8 mouse cellular contexts compared by ENCODE assay signal in genomic region chr4:45612132-45612531, GRCm38 (mm10).
DNase-seq lines count a peak whose midpoint lies in the region; ATAC-seq lines count a peak whose summit lies in the region.
"Had no signal": no experiment of that assay in that cellular context is flagged by ENCODE, and none has a peak within 500 bp of the region (broad histone marks: within the 10 kb centered on the region; RNA-seq: fewer than 3 reads in every experiment).

No protein-coding gene starts in this region.

- H3K4me2 ChIP-seq in neural tube, embryonic 15.5 days: no peak overlapping the region
- no peak overlapping the region for H3K4me2 ChIP-seq in midbrain, embryonic 14.5 days (ENCODE audit: low read length)
- H3K4me2 ChIP-seq: midbrain, embryonic 12.5 days had no signal

- ATAC-seq in neural tube, embryonic 15.5 days (ENCODE audit: low FRiP score): no peak
- no peak for ATAC-seq in midbrain, embryonic 14.5 days (ENCODE audit: low FRiP score, low TSS enrichment)

- H3K36me3 ChIP-seq in neural tube, embryonic 15.5 days: no peaks in the 10 kb centered on the region
- H3K36me3 ChIP-seq in midbrain, embryonic 14.5 days (ENCODE audit: control insufficient read depth, insufficient read depth, low read length): no peaks in the 10 kb centered on the region
- H3K36me3 ChIP-seq: midbrain, embryonic 12.5 days had no signal

- H3K27me3 ChIP-seq in neural tube, embryonic 15.5 days (replicated peaks): no peaks in the 10 kb centered on the region
- H3K27me3 ChIP-seq in midbrain, embryonic 14.5 days (ENCODE audit: control insufficient read depth, insufficient read depth, low read length): no peaks in the 10 kb centered on the region

- no peak overlapping the region for H3K4me3 ChIP-seq in neural tube, embryonic 15.5 days (replicated peaks)
- no peak overlapping the region for H3K4me3 ChIP-seq in midbrain, embryonic 14.5 days (replicated peaks; ENCODE audit: low read depth, low read length)
- H3K4me3 ChIP-seq: midbrain, embryonic 12.5 days had no signal

- H3K4me1 ChIP-seq in neural tube, embryonic 15.5 days: peaks cover 5% of the 10 kb centered on the region
- H3K4me1 ChIP-seq in midbrain, embryonic 14.5 days (ENCODE audit: control insufficient read depth, insufficient read depth, low read length): peaks cover 3% of the 10 kb centered on the region

- H3K9me3 ChIP-seq in neural tube, embryonic 15.5 days (replicated peaks): no peaks in the 10 kb centered on the region
- no peaks in the 10 kb centered on the region for H3K9me3 ChIP-seq in midbrain, embryonic 14.5 days (ENCODE audit: control insufficient read depth, low read length)
- H3K9me3 ChIP-seq: midbrain, embryonic 12.5 days had no signal

- H3K9ac ChIP-seq in neural tube, embryonic 15.5 days (replicated peaks): no peak overlapping the region
- H3K9ac ChIP-seq in midbrain, embryonic 14.5 days (replicated peaks; ENCODE audit: low read length): no peak overlapping the region
- H3K9ac ChIP-seq: midbrain, embryonic 12.5 days had no signal

- no peak overlapping the region for H3K27ac ChIP-seq in neural tube, embryonic 15.5 days (replicated peaks)
- H3K27ac ChIP-seq in midbrain, embryonic 14.5 days (replicated peaks; ENCODE audit: low read depth, low read length): no peak overlapping the region
- H3K27ac ChIP-seq: midbrain, embryonic 12.5 days had no signal

- peak; percentile 35 for DNase-seq in neural tube, embryonic 10.5 days (ENCODE audit: extremely low spot score, low spot score)
- peak; percentile 84 for DNase-seq in ZHBTc4 (ENCODE audit: low read depth, low spot score)
- DNase-seq in embryo, embryonic 10.5 days (ENCODE audit: low spot score): peak; percentile 53
- DNase-seq in kidney, postnatal 14 days: peak; percentile 65
- DNase-seq in naive thymus-derived CD4-positive, alpha-beta T cell, adult 2 months (ENCODE audit: low read depth): peak; percentile 57
- no peak for DNase-seq in midbrain, embryonic 14.5 days

- WGBS in neural tube, embryonic 15.5 days: 47% methylated on average over 5 of the region's 5 CpGs
- WGBS in midbrain, embryonic 14.5 days: 59% methylated on average over 5 of the region's 5 CpGs
